Mouse (Mus musculus) stomach, embryonic 14.5 days (tissue): Measurements from ENCODE around the gene Dlgap3. TPM values are rescaled to one million over a fixed set of nuclear protein-coding genes. Genes with fewer than 3 reads are reported as not detected.

Experiments
- ATAC-seq: fragments of 200-750 bp; cut with Nextera tagmentation; 2 replicates; pipeline ENCODE4 v1.8.0; 2017; ENCODE audit warnings: low read depth, moderate TSS enrichment; ENCODE audit not compliant: insufficient number of reproducible peaks, insufficient read depth, low FRiP score
- H3K27ac ChIP-seq: fragments of 300-500 bp; sonication (generic); 2 replicates; pipeline ENCODE4 v1.5.1; 2014; ENCODE audit warnings: mild to moderate bottlenecking, low read length, moderate library complexity, mixed read lengths
- H3K27me3 ChIP-seq: fragments of 300-500 bp; sonication (generic); 2 replicates; pipeline ENCODE4 v1.6.1; 2014; ENCODE audit warnings: low read length, control low read depth, mixed read lengths; ENCODE audit not compliant: control insufficient read depth, insufficient read depth
- H3K36me3 ChIP-seq: fragments of 300-500 bp; sonication (generic); 2 replicates; pipeline ENCODE4 v1.6.1; 2014; ENCODE audit warnings: mild to moderate bottlenecking, control low read depth, low read length, moderate library complexity, mixed read lengths; ENCODE audit not compliant: control insufficient read depth, insufficient read depth
- H3K4me1 ChIP-seq: fragments of 300-500 bp; sonication (generic); 2 replicates; pipeline ENCODE4 v1.6.1; 2014; ENCODE audit warnings: low read length, control low read depth, mixed read lengths; ENCODE audit not compliant: control insufficient read depth, insufficient read depth
- H3K4me2 ChIP-seq: fragments of 300-500 bp; sonication (generic); replicated peaks from 2 replicates; pipeline ENCODE4 v1.6.1; 2014; ENCODE audit warnings: low read depth, low read length, control low read depth
- H3K4me3 ChIP-seq: fragments of 300-500 bp; sonication (generic); 2 replicates; pipeline ENCODE4 v1.5.1; 2014; ENCODE audit warnings: low read depth, low read length, control low read depth
- H3K9ac ChIP-seq: fragments of 300-500 bp; sonication (generic); replicated peaks from 2 replicates; pipeline ENCODE4 v1.6.1; 2014; ENCODE audit warnings: low read depth, mild to moderate bottlenecking, control low read depth, low read length, moderate library complexity, mixed read lengths
- H3K9me3 ChIP-seq: fragments of 300-500 bp; sonication (generic); 2 replicates; pipeline ENCODE4 v1.6.1; 2016; ENCODE audit warnings: low read depth, low read length, control low read depth; ENCODE audit not compliant: control insufficient read depth
- WGBS: fragments of 180-500 bp; shearing (Covaris S2); extraction: QIAGEN DNeasy Blood & Tissue Kit; methylation state at CpG from one replicate; pipeline ENCODE4 v1.1.7; 2014; 5-methylcytosine and 5-hydroxymethylcytosine counted together
- polyA plus RNA-seq: library from polyadenylated mRNA; unstranded; fragments of >200 nt; fragmentation: Nextera tagmentation; extraction: Ambion mirVana; gene quantifications from 2 replicates; pipeline ENCODE4 v1.2.1, GENCODE M21; 2014

The Dlgap3 gene
- polyA plus RNA-seq = 1.5 TPM in 2 replicates

- H3K36me3 ChIP-seq = no peaks in the 10 kb centered on the region
- peak within 1 kb of the TSS; percentile 33 for H3K9ac ChIP-seq
- H3K9me3 ChIP-seq = no peaks in the 10 kb centered on the region
- peak within 1 kb of the TSS; percentile 63 for H3K4me3 ChIP-seq
- WGBS = under 1% methylated on average over 51 of the region's 67 CpGs
- H3K27me3 ChIP-seq = peaks cover 32% of the 10 kb centered on the region
- peaks cover 6% of the 10 kb centered on the region; the same call in 1 of the 2 replicates for H3K4me1 ChIP-seq
- H3K27ac ChIP-seq = no peak within 1 kb of the TSS
- H3K4me2 ChIP-seq = peak within 1 kb of the TSS; percentile 100
- ATAC-seq = peak; percentile 35
Observed at GRCm38 (mm10) chr4:127168914-127169345, at the start of gene Dlgap3. Gene Dlgap3 (plus strand): TSS chr4:127169204.

- H3K9ac ChIP-seq = no peak within 1 kb of the TSS
- no peaks in the 10 kb centered on the region for H3K27me3 ChIP-seq
- H3K9me3 ChIP-seq = no peaks in the 10 kb centered on the region
- H3K4me1 ChIP-seq = 0 out of 2 replicates have a peak, but pooled peaks cover 5% of the 10 kb centered on the region
- no peaks in the 10 kb centered on the region; the same call in 1 of the 2 replicates for H3K36me3 ChIP-seq
- ATAC-seq = no peak
- 94% methylated on average over 5 of the region's 5 CpGs for WGBS
- no peak within 1 kb of the TSS for H3K4me2 ChIP-seq
- H3K27ac ChIP-seq = no peak within 1 kb of the TSS
- H3K4me3 ChIP-seq = no peak within 1 kb of the TSS
Observed at GRCm38 (mm10) chr4:127123391-127123790, 45.6 kb upstream of the Dlgap3 start, which contains the start of gene Tmem35b. Gene Tmem35b (plus strand): TSS chr4:127123691.

GRCm38 (mm10) chr4:127124331-127124730 is 44.7 kb upstream of the Dlgap3 start:
- Histone ChIP-seq H3K36me3 (no peaks in the 10 kb centered on the region; the same call in 1 of the 2 replicates), H3K4me1 (0 out of 2 replicates have a peak, but pooled peaks cover 5% of the 10 kb centered on the region), H3K27ac (no peak overlapping the region), H3K9me3 (no peaks in the 10 kb centered on the region), H3K4me2 (no peak overlapping the region), H3K4me3 (no peak overlapping the region), H3K9ac (no peak overlapping the region), H3K27me3 (no peaks in the 10 kb centered on the region)
- ATAC-seq = no peak
- 88% methylated on average over 1 of the region's 1 CpGs for WGBS

GRCm38 (mm10) chr4:127125834-127126463 is 43.1 kb upstream of the Dlgap3 start:
- 0 out of 2 replicates have a peak overlapping the region, but pooled peaks have one; percentile 33 for H3K27ac ChIP-seq
- H3K9me3 ChIP-seq = no peaks in the 10 kb centered on the region
- under 1% methylated on average over 35 of the region's 35 CpGs for WGBS
- H3K4me1 ChIP-seq = 0 out of 2 replicates have a peak, but pooled peaks cover 5% of the 10 kb centered on the region
- H3K4me2 ChIP-seq = peak overlapping the region; percentile 86
- H3K36me3 ChIP-seq = no peaks in the 10 kb centered on the region; the same call in 1 of the 2 replicates
- ATAC-seq = peak; percentile 98
- H3K27me3 ChIP-seq = no peaks in the 10 kb centered on the region
- H3K9ac ChIP-seq = peak overlapping the region; percentile 46; the same call in 1 of the 2 replicates
- peak overlapping the region; percentile 64 for H3K4me3 ChIP-seq

GRCm38 (mm10) chr4:127134687-127135086 is 34.3 kb upstream of the Dlgap3 start:
- WGBS = 44% methylated on average over 1 of the region's 1 CpGs
- Histone ChIP-seq H3K27ac (no peak overlapping the region), H3K4me3 (no peak overlapping the region), H3K36me3 (no peaks in the 10 kb centered on the region), H3K27me3 (no peaks in the 10 kb centered on the region), H3K9ac (no peak overlapping the region), H3K9me3 (no peaks in the 10 kb centered on the region), H3K4me1 (no peaks in the 10 kb centered on the region), H3K4me2 (no peak overlapping the region)
- no peak for ATAC-seq

- WGBS = 82% methylated on average over 5 of the region's 5 CpGs
- no peak overlapping the region for H3K4me3 ChIP-seq
- no peaks in the 10 kb centered on the region for H3K9me3 ChIP-seq
- H3K27ac ChIP-seq = no peak overlapping the region
- H3K36me3 ChIP-seq = no peaks in the 10 kb centered on the region
- no peaks in the 10 kb centered on the region for H3K4me1 ChIP-seq
- no peaks in the 10 kb centered on the region for H3K27me3 ChIP-seq
- no peak overlapping the region for H3K9ac ChIP-seq
- H3K4me2 ChIP-seq = no peak overlapping the region
- no peak for ATAC-seq
Observed at GRCm38 (mm10) chr4:127137591-127137990, 31.4 kb upstream of the Dlgap3 start.

- Histone ChIP-seq H3K4me2 (no peak overlapping the region), H3K4me1 (no peaks in the 10 kb centered on the region)
Observed at GRCm38 (mm10) chr4:127138486-127138885, 30.5 kb upstream of the Dlgap3 start.

GRCm38 (mm10) chr4:127150031-127150430 is 19.0 kb upstream of the Dlgap3 start:
- H3K4me2 ChIP-seq = no peak overlapping the region
- no peak overlapping the region for H3K9ac ChIP-seq
- H3K9me3 ChIP-seq = no peaks in the 10 kb centered on the region
- no peaks in the 10 kb centered on the region for H3K36me3 ChIP-seq
- H3K27me3 ChIP-seq = no peaks in the 10 kb centered on the region
- no peaks in the 10 kb centered on the region for H3K4me1 ChIP-seq
- H3K27ac ChIP-seq = no peak overlapping the region
- no peak for ATAC-seq
- 87% methylated on average over 13 of the region's 13 CpGs for WGBS
- no peak overlapping the region for H3K4me3 ChIP-seq

More at GRCm38 (mm10) chr4:127138486-127138885, 30.5 kb upstream of the Dlgap3 start:
- WGBS = 47% methylated on average over 6 of the region's 6 CpGs
- Histone ChIP-seq H3K27ac (no peak overlapping the region), H3K9me3 (no peaks in the 10 kb centered on the region), H3K27me3 (no peaks in the 10 kb centered on the region), H3K4me3 (no peak overlapping the region), H3K36me3 (no peaks in the 10 kb centered on the region), H3K9ac (no peak overlapping the region)
- no peak for ATAC-seq
